Mouse (Mus musculus): ENCODE results near the gene Kank3.

Gene Kank3

GRCm38 (mm10) chr17:33810334-33811141 is at the start of gene Kank3:
Gene Kank3 (plus strand): TSS chr17:33810519.
- peak; percentile 90 for DNase-seq (ENCODE audit: low read depth, low spot score)

- DNase-seq (ENCODE audit: low read depth, low spot score) = no peak
Observed at GRCm38 (mm10) chr17:33766389-33766788, 43.9 kb upstream of the Kank3 start.

GRCm38 (mm10) chr17:33771617-33772016 is 38.7 kb upstream of the Kank3 start:
- DNase-seq (ENCODE audit: low read depth, low spot score) = no peak

GRCm38 (mm10) chr17:33773426-33773825 is 36.9 kb upstream of the Kank3 start:
- no peak for DNase-seq (ENCODE audit: low read depth, low spot score)

- DNase-seq (ENCODE audit: low read depth, low spot score) = no peak
Observed at GRCm38 (mm10) chr17:33773871-33774572, 36.3 kb upstream of the Kank3 start.

GRCm38 (mm10) chr17:33774573-33775155 is 35.7 kb upstream of the Kank3 start:
- no peak for DNase-seq (ENCODE audit: low read depth, low spot score)

GRCm38 (mm10) chr17:33775287-33775686 is 35.0 kb upstream of the Kank3 start:
- DNase-seq (ENCODE audit: low read depth, low spot score) = no peak

GRCm38 (mm10) chr17:33779271-33779966 is 30.9 kb upstream of the Kank3 start:
- no peak for DNase-seq (ENCODE audit: low read depth, low spot score)

- no peak for DNase-seq (ENCODE audit: low read depth, low spot score)
Observed at GRCm38 (mm10) chr17:33779967-33780295, 30.4 kb upstream of the Kank3 start.

GRCm38 (mm10) chr17:33780431-33780830 is 29.9 kb upstream of the Kank3 start:
- DNase-seq (ENCODE audit: low read depth, low spot score) = peak; percentile 52

GRCm38 (mm10) chr17:33781124-33781977 is 29.0 kb upstream of the Kank3 start, which contains the start of gene Angptl4:
Gene Angptl4 (minus strand): TSS chr17:33781830.
- DNase-seq (ENCODE audit: low read depth, low spot score) = peak; percentile 79

- peak; percentile 32 for DNase-seq (ENCODE audit: low read depth, low spot score)
Observed at GRCm38 (mm10) chr17:33782067-33782466, 28.3 kb upstream of the Kank3 start.

GRCm38 (mm10) chr17:33783408-33783807 is 26.9 kb upstream of the Kank3 start:
- DNase-seq (ENCODE audit: low read depth, low spot score) = no peak

GRCm38 (mm10) chr17:33784939-33785338 is 25.4 kb upstream of the Kank3 start:
- DNase-seq (ENCODE audit: low read depth, low spot score) = no peak

GRCm38 (mm10) chr17:33786375-33786774 is 23.9 kb upstream of the Kank3 start:
- no peak for DNase-seq (ENCODE audit: low read depth, low spot score)

GRCm38 (mm10) chr17:33788732-33789131 is 21.6 kb upstream of the Kank3 start:
- no peak for DNase-seq (ENCODE audit: low read depth, low spot score)

- peak; percentile 30 for DNase-seq (ENCODE audit: low read depth, low spot score)
Observed at GRCm38 (mm10) chr17:33798306-33798705, 12.0 kb upstream of the Kank3 start.

GRCm38 (mm10) chr17:33799277-33799676 is 11.0 kb upstream of the Kank3 start:
- DNase-seq (ENCODE audit: low read depth, low spot score) = no peak

GRCm38 (mm10) chr17:33802221-33802620 is 8.1 kb upstream of the Kank3 start:
- DNase-seq (ENCODE audit: low read depth, low spot score) = peak; percentile 52

GRCm38 (mm10) chr17:33804205-33804604 is 6.1 kb upstream of the Kank3 start:
- no peak for DNase-seq (ENCODE audit: low read depth, low spot score)

- no peak for DNase-seq (ENCODE audit: low read depth, low spot score)
Observed at GRCm38 (mm10) chr17:33804745-33805144, 5.6 kb upstream of the Kank3 start.
